Mouse (Mus musculus): ENCODE data around the gene Rsph14. TPM values are rescaled to one million over a fixed set of nuclear protein-coding genes. Genes with fewer than 3 reads are reported as not detected.

Rsph14 gene
- total RNA-seq (2023) = not detected

GRCm38 (mm10) chr10:75032395-75032794 is at the start of gene Rsph14:
Gene Rsph14 (minus strand): TSS chr10:75032586.

GRCm38 (mm10) chr10:75060217-75060842 is 27.9 kb upstream of the Rsph14 start, which contains the start of gene Bcr:
Gene Bcr (plus strand): TSS chr10:75060592.

GRCm38 (mm10) chr10:75036883-75037379 is 4.5 kb upstream of the Rsph14 start, which contains the start of gene Rab36:
Gene Rab36 (plus strand): TSS chr10:75037058.

GRCm38 (mm10) chr10:74966850-74967451 is 65.4 kb downstream of the Rsph14 start, which contains the start of gene Gnaz:
Gene Gnaz (plus strand): TSS chr10:74967177.

Other genes starting within 250 kb of the Rsph14 start
- not detected for gene Gnaz, start 65.4 kb downstream of the Rsph14 start, total RNA-seq (2023)
- 0.52 TPM for gene Rab36, start 4.5 kb upstream of the Rsph14 start, total RNA-seq (2023)
- 20.5 TPM for gene Bcr, start 28.0 kb upstream of the Rsph14 start, total RNA-seq (2023)
- gene Specc1l, start 179.5 kb upstream of the Rsph14 start, total RNA-seq (2023) = 59.3 TPM

Data from CD8-positive naive resting alpha-beta T cell, adult 57 days (primary cell).